Mouse (Mus musculus) hindbrain, embryonic 11.5 days (tissue): Measurements from ENCODE around the gene Ola1. TPM values are rescaled to one million over a fixed set of nuclear protein-coding genes. Genes with fewer than 3 reads are reported as not detected.
A peak's percentile ranks its signal among the peaks of the same experiment; 100 is the strongest.

ENCODE experiments used
- ATAC-seq: fragments of 200-750 bp; cut with Nextera tagmentation; 2 replicates; pipeline ENCODE4 v1.8.0; 2017; ENCODE audit warnings: mild to moderate bottlenecking, moderate TSS enrichment, moderate library complexity; ENCODE audit not compliant: low FRiP score
- DNase-seq: peaks from one replicate; pipeline ENCODE4 v3.0.0-alpha.2; 2015; ENCODE audit warnings: low spot score
- H3K27ac ChIP-seq: fragments of 300-500 bp; sonication (generic); 2 replicates; pipeline ENCODE4 v1.5.1; 2014; ENCODE audit warnings: mild to moderate bottlenecking, low read depth, low read length
- H3K27me3 ChIP-seq: fragments of 300-500 bp; sonication (generic); 2 replicates; pipeline ENCODE4 v1.6.1; 2014; ENCODE audit warnings: mild to moderate bottlenecking, low read length, moderate library complexity, mixed read lengths; ENCODE audit not compliant: control insufficient read depth, insufficient read depth
- H3K36me3 ChIP-seq: fragments of 300-500 bp; sonication (generic); 2 replicates; pipeline ENCODE4 v1.6.1; 2014; ENCODE audit warnings: mild to moderate bottlenecking, low read length, moderate library complexity, mixed read lengths; ENCODE audit not compliant: control insufficient read depth, insufficient read depth
- H3K4me1 ChIP-seq: fragments of 300-500 bp; sonication (generic); replicated peaks from 2 replicates; pipeline ENCODE4 v1.6.1; 2014; ENCODE audit warnings: low read length, mixed read lengths; ENCODE audit not compliant: control insufficient read depth, insufficient read depth
- H3K4me2 ChIP-seq: fragments of 300-500 bp; sonication (generic); replicated peaks from 2 replicates; pipeline ENCODE4 v1.6.1; 2014; ENCODE audit warnings: mild to moderate bottlenecking, low read depth, low read length
- H3K4me3 ChIP-seq: fragments of 300-500 bp; sonication (generic); 2 replicates; pipeline ENCODE4 v1.5.1; 2014; ENCODE audit warnings: low read depth, low read length
- H3K9ac ChIP-seq: fragments of 300-500 bp; sonication (generic); 2 replicates; pipeline ENCODE4 v1.6.1; 2014; ENCODE audit warnings: low read depth, low read length
- H3K9me3 ChIP-seq: fragments of 300-500 bp; sonication (generic); 2 replicates; pipeline ENCODE4 v1.6.1; 2016; ENCODE audit warnings: low read length; ENCODE audit not compliant: control insufficient read depth
- WGBS: fragments of 180-500 bp; shearing (Covaris S2); extraction: QIAGEN DNeasy Blood & Tissue Kit; methylation state at CpG from one replicate; pipeline ENCODE4 v1.1.7; 2014; 5-methylcytosine and 5-hydroxymethylcytosine counted together
- polyA plus RNA-seq: library from polyadenylated mRNA; unstranded; fragments of >200 nt; fragmentation: Nextera tagmentation; extraction: Ambion mirVana; gene quantifications from 2 replicates; pipeline ENCODE4 v1.2.1, GENCODE M21; 2014

The Ola1 gene
- polyA plus RNA-seq, 1 experiment from 2014 or later = 97.6 TPM

GRCm38 (mm10) chr2:73085669-73086304 is 132.9 kb downstream of the Ola1 start:
- 28% methylated on average over 8 of the region's 8 CpGs for WGBS
- peak; percentile 47 for DNase-seq

GRCm38 (mm10) chr2:73082476-73082875 is 136.2 kb downstream of the Ola1 start:
- no peak for ATAC-seq
- WGBS = 70% methylated on average over 10 of the region's 10 CpGs
- H3K4me3 ChIP-seq = no peak overlapping the region
- DNase-seq = no peak
- H3K36me3 ChIP-seq = no peaks in the 10 kb centered on the region
- H3K4me2 ChIP-seq = no peak overlapping the region
- H3K27ac ChIP-seq = no peak overlapping the region
- H3K9me3 ChIP-seq = no peaks in the 10 kb centered on the region
- H3K27me3 ChIP-seq = no peaks in the 10 kb centered on the region
- H3K4me1 ChIP-seq = no peaks in the 10 kb centered on the region
- H3K9ac ChIP-seq = no peak overlapping the region

More at GRCm38 (mm10) chr2:73085669-73086304, 132.9 kb downstream of the Ola1 start:
- Histone ChIP-seq H3K36me3 (no peaks in the 10 kb centered on the region), H3K4me1 (no peaks in the 10 kb centered on the region), H3K9me3 (no peaks in the 10 kb centered on the region), H3K27ac (no peak overlapping the region), H3K9ac (no peak overlapping the region), H3K4me2 (no peak overlapping the region), H3K27me3 (no peaks in the 10 kb centered on the region), H3K4me3 (no peak overlapping the region)
- ATAC-seq = peak; percentile 66

- Histone ChIP-seq H3K9ac (no peak overlapping the region), H3K4me1 (no peaks in the 10 kb centered on the region), H3K4me3 (no peak overlapping the region), H3K9me3 (no peaks in the 10 kb centered on the region), H3K27me3 (no peaks in the 10 kb centered on the region), H3K36me3 (no peaks in the 10 kb centered on the region), H3K4me2 (no peak overlapping the region), H3K27ac (no peak overlapping the region)
- ATAC-seq (no peak), DNase-seq (no peak)
- 96% methylated on average over 2 of the region's 2 CpGs for WGBS
These were observed 136.9 kb downstream of the Ola1 start for GRCm38 (mm10) chr2:73081861-73082260.

- Histone ChIP-seq H3K27ac (no peak overlapping the region), H3K36me3 (no peaks in the 10 kb centered on the region), H3K9me3 (no peaks in the 10 kb centered on the region), H3K4me3 (no peak overlapping the region), H3K9ac (no peak overlapping the region), H3K4me1 (no peaks in the 10 kb centered on the region), H3K4me2 (no peak overlapping the region), H3K27me3 (no peaks in the 10 kb centered on the region)
- no peak for ATAC-seq
- no peak for DNase-seq
- WGBS = no CpG with 5 or more reads among the region's 2 CpGs
These were observed 138.6 kb downstream of the Ola1 start for GRCm38 (mm10) chr2:73080084-73080483.

GRCm38 (mm10) chr2:73079311-73079710 is 139.4 kb downstream of the Ola1 start:
- H3K36me3 ChIP-seq = no peaks in the 10 kb centered on the region
- DNase-seq (no peak), ATAC-seq (no peak)
- no peaks in the 10 kb centered on the region for H3K9me3 ChIP-seq
- no peak overlapping the region for H3K27ac ChIP-seq
- H3K9ac ChIP-seq = no peak overlapping the region
- no peaks in the 10 kb centered on the region for H3K27me3 ChIP-seq
- no peak overlapping the region for H3K4me3 ChIP-seq
- WGBS = 73% methylated on average over 15 of the region's 15 CpGs
- H3K4me1 ChIP-seq = no peaks in the 10 kb centered on the region
- H3K4me2 ChIP-seq = no peak overlapping the region

- Histone ChIP-seq H3K27me3 (no peaks in the 10 kb centered on the region), H3K36me3 (no peaks in the 10 kb centered on the region), H3K9me3 (no peaks in the 10 kb centered on the region), H3K27ac (no peak overlapping the region), H3K4me3 (no peak overlapping the region), H3K4me2 (no peak overlapping the region), H3K4me1 (no peaks in the 10 kb centered on the region), H3K9ac (no peak overlapping the region)
- ATAC-seq (no peak), DNase-seq (no peak)
- WGBS = 95% methylated on average over 11 of the region's 11 CpGs
These were observed 144.8 kb downstream of the Ola1 start for GRCm38 (mm10) chr2:73073811-73074472.

GRCm38 (mm10) chr2:73071201-73071600 is 147.5 kb downstream of the Ola1 start:
- no peak overlapping the region for H3K9ac ChIP-seq
- H3K36me3 ChIP-seq = no peaks in the 10 kb centered on the region
- H3K9me3 ChIP-seq = no peaks in the 10 kb centered on the region
- DNase-seq (no peak), ATAC-seq (no peak)
- H3K4me1 ChIP-seq = no peaks in the 10 kb centered on the region
- H3K27me3 ChIP-seq = no peaks in the 10 kb centered on the region
- no peak overlapping the region for H3K4me2 ChIP-seq
- H3K27ac ChIP-seq = no peak overlapping the region
- H3K4me3 ChIP-seq = no peak overlapping the region
- 88% methylated on average over 2 of the region's 2 CpGs for WGBS

GRCm38 (mm10) chr2:73070449-73071076 is 148.2 kb downstream of the Ola1 start:
- Histone ChIP-seq H3K27me3 (no peaks in the 10 kb centered on the region), H3K4me2 (no peak overlapping the region), H3K36me3 (no peaks in the 10 kb centered on the region), H3K9me3 (no peaks in the 10 kb centered on the region), H3K4me3 (no peak overlapping the region), H3K27ac (no peak overlapping the region), H3K9ac (no peak overlapping the region), H3K4me1 (no peaks in the 10 kb centered on the region)
- 45% methylated on average over 10 of the region's 10 CpGs for WGBS
- DNase-seq (no peak), ATAC-seq (no peak)
